Mouse (Mus musculus) liver, adult 10 weeks (tissue): ENCODE measurements around the gene Olfr1111. TPM values are rescaled to one million over a fixed set of nuclear protein-coding genes. Genes with fewer than 3 reads are reported as not detected.

Experiments
- polyA plus RNA-seq: library from polyadenylated mRNA; stranded (reverse); fragments of 350-450 nt; fragmentation: Illumina TruSeq; extraction: RNeasy Lipid Tissue Mini Kit (QIAGEN cat#74804); gene quantifications from one replicate; pipeline ENCODE4 v1.2.3, GENCODE M21; 2014; ENCODE audit warnings: low read depth, low replicate concordance

Gene Olfr1111
- polyA plus RNA-seq = not detected

DNA sequence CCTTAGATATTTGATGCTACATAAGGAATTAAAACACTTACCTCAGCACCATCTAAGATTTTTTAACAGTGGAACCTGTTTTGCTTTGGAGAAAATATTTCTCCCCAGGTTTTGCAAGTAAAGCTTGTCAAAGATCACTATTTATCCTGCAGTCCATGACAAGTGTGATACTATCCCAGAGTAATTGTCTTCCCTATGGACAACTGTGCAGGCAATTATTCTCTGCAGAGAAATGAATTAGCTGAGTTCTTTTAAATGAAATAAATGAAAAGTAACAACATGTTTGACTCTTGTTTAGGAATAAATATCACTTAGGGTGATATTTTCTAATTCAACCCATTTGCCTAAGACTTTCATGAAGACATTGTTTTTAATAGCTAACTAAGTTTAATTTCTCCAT, at the start of gene Olfr1111:
TSS of gene Olfr1111 (minus strand) at position 101 of the 400 bp plus-strand sequence.

DNA sequence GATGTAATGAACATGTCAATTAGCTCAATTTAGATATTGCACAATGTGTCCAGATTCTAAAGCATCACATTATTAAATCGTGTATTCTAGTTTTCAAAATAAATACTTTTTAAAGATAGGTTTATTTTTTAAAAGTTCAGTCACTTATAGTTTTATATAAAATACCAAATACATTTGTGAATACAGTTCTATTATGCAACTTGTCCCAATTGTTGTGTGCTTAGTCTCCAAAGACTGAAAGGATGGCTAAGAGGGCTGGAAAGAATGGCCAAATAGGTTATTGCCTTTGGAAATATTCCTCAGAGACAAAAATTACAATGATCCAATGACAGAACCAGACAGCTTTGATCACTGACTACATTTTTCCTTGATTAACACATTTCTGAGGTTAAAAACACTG, 35.1 kb upstream of the Olfr1111 start, which contains the start of gene Olfr1112:
TSS of gene Olfr1112 (plus strand) at position 301 of the 400 bp plus-strand sequence.

DNA sequence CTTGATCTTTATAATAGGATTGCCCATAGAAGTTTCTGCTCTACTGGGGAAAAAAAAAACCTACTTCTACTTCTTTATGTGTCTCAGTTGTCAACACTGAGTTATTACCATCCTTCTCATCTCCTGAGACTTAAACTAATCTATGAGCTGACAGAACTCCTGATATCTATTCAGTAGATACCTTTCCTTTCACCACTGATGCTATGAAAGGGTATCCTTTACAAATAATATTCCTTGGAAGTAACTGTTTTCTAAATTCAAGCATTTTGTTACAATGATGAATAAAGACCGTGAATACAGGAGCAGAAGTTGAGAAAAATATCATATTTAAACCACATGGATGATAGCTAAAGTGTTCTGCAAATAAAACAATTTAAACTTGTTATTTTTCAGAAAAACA, 12.2 kb downstream of the Olfr1111 start, which contains the start of gene Olfr1110:
TSS of gene Olfr1110 (minus strand) at position 101 of the 400 bp plus-strand sequence.

DNA sequence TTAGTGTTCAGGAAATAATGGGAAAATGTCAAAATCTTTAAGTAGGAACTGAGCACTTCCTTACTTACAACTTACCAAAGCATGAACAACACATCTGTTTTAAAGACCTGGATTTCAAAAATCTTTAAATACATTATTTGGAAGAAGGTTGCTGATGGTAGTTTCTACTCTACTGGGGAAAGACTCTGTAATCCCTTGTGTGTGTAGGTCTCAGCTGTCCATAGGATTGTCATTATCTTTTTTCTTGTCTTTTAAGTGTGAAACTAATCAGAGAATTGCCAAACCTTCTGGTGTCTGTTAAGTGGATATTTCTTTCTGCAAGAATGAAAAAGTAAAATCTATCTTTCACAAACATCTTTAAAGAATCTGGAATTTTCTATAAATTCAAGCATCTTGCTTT, 38.0 kb downstream of the Olfr1111 start, which contains the start of gene Olfr259:
TSS of gene Olfr259 (minus strand) at position 101 of the 400 bp plus-strand sequence.

Other genes starting within 250 kb of the Olfr1111 start
- not detected for gene Olfr1098, start 228.1 kb downstream of the Olfr1111 start, polyA plus RNA-seq
- not detected for gene Olfr1099, start 191.9 kb downstream of the Olfr1111 start, polyA plus RNA-seq
- gene Olfr1100, start 172.7 kb downstream of the Olfr1111 start, polyA plus RNA-seq = not detected
- not detected for gene Olfr1101, start 161.4 kb downstream of the Olfr1111 start, polyA plus RNA-seq
- gene Olfr1102, start 154.2 kb downstream of the Olfr1111 start, polyA plus RNA-seq = not detected
- gene Olfr1104, start 125.5 kb downstream of the Olfr1111 start, polyA plus RNA-seq = not detected
- gene Olfr1105, start 116.1 kb downstream of the Olfr1111 start, polyA plus RNA-seq = not detected
- gene Olfr1106, start 100.4 kb downstream of the Olfr1111 start, polyA plus RNA-seq = not detected
- not detected for gene Olfr1107, start 76.8 kb downstream of the Olfr1111 start, polyA plus RNA-seq
- not detected for gene Olfr1109, start 56.6 kb downstream of the Olfr1111 start, polyA plus RNA-seq
- not detected for gene Olfr259, start 38.1 kb downstream of the Olfr1111 start, polyA plus RNA-seq
- gene Olfr1110, start 12.3 kb downstream of the Olfr1111 start, polyA plus RNA-seq = not detected
- gene Olfr1112, start 35.2 kb upstream of the Olfr1111 start, polyA plus RNA-seq = not detected
- gene Olfr1113, start 56.3 kb upstream of the Olfr1111 start, polyA plus RNA-seq = not detected
- not detected for gene Olfr1115, start 95.4 kb upstream of the Olfr1111 start, polyA plus RNA-seq
- not detected for gene Olfr1116, start 114.9 kb upstream of the Olfr1111 start, polyA plus RNA-seq
- not detected for gene Olfr1118, start 155.0 kb upstream of the Olfr1111 start, polyA plus RNA-seq
- not detected for gene Olfr1120, start 202.2 kb upstream of the Olfr1111 start, polyA plus RNA-seq
- gene Olfr1121, start 217.3 kb upstream of the Olfr1111 start, polyA plus RNA-seq = not detected
- gene Olfr1122, start 233.2 kb upstream of the Olfr1111 start, polyA plus RNA-seq = not detected